Mouse (Mus musculus) c-Kit-positive CD71-negative TER-119-negative erythroid progenitor cells, embryonic 14.5 days (primary cell): Measurements from ENCODE around the gene Galr3.

Source experiments
- DNase-seq: peaks from one replicate; pipeline ENCODE4 v3.0.0-alpha.2; 2013; ENCODE audit warnings: low read depth

Galr3 gene

GRCm38 (mm10) chr15:79057850-79058249 is 16.2 kb downstream of the Galr3 start:
- no peak for DNase-seq

- DNase-seq: no peak
Observed at GRCm38 (mm10) chr15:79060887-79061565, 19.3 kb downstream of the Galr3 start.

DNA sequence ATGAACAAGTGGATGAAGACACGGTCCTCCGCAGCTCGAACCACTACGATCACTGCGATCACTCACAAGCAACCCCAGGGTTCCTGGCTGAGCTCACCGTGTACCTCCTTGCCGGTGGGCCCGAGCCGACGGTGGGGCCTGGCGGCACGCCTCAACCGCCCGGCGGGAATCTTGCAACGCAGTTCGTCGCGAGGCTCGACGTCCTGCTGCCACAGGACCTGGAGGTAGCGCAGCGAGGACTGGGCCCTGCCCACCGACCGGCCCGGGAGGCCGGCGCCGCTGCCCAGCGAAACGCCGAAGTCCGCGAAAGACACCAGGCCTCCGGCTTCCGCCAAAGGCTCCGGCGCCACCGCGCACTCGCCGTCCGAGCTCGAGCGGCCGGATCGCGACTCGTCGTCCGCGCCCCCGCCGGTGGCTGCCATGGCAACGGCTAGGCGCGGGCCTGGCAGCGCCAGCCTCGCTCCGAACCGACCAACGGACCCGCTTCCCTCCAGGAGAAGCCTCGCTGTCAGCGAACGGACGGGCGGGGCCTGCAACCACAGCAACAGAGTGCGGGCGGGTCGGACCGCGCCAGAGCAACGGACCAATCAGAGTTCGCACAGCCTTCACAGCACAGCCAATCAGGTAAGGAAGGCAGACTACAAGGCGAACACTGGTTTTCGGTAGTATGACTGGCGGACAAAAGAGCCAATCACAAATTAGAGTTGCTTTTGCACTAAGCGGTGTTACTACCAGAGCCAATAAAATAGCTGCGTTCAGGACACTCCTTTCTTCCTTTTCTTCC is 20.9 kb downstream of the Galr3 start, which contains the start of gene Ankrd54:
Gene Ankrd54 (minus strand): TSS at position 518 of the 784 bp plus-strand sequence.
- peak; percentile 96 for DNase-seq

DNA sequence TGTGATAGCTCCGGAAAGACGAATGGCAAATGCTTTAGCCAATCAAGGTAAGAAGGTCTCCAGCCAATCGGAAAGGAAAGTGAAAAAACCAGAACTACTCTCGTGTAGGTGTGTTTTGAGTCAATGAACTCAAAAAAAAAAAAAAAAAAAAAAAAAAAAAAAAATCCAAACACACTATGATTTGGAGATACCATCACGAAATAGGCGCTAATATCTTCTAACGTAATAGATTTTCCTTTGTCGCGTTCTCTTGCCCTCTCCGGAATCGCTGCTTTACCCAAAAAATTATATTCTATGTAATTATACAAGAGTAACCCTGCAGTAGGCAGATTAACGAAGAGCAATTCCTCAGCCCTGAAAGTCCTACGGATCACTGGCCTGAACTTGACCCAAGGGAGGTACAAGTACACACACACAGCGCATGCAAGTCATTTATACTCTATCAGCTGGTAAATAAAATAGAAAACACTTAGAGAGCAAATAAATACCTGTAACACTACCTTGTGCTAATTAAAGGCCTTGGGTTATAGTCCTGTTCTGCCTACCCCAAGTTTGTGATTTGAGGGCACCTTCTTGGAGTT is 21.6 kb downstream of the Galr3 start:
- DNase-seq: no peak

- DNase-seq: no peak
Observed at GRCm38 (mm10) chr15:79065086-79065770, 23.5 kb downstream of the Galr3 start.

- no peak for DNase-seq
Observed at GRCm38 (mm10) chr15:79066276-79066675, 24.6 kb downstream of the Galr3 start.

GRCm38 (mm10) chr15:79067631-79068030 is 25.9 kb downstream of the Galr3 start:
- DNase-seq: no peak

DNA sequence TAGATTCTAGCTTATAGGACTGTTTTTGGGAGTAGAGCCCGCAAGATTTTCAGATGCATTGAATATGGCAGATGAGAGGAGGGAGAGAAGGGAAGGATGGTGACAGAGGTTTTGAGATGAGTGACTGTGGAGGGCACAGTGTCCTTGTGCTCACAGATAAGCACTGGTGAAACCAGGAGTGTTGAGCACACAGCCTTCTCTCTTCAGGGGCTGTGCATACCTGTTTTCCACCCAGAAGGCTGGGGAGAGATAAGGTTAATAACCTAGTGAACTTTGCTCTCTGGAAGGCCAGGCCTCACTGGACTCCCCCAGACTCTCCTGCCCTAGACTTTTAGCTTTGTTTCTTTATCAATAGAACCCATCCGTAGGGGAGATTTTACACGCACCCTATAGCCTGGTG is 26.7 kb downstream of the Galr3 start:
- no peak for DNase-seq

DNA sequence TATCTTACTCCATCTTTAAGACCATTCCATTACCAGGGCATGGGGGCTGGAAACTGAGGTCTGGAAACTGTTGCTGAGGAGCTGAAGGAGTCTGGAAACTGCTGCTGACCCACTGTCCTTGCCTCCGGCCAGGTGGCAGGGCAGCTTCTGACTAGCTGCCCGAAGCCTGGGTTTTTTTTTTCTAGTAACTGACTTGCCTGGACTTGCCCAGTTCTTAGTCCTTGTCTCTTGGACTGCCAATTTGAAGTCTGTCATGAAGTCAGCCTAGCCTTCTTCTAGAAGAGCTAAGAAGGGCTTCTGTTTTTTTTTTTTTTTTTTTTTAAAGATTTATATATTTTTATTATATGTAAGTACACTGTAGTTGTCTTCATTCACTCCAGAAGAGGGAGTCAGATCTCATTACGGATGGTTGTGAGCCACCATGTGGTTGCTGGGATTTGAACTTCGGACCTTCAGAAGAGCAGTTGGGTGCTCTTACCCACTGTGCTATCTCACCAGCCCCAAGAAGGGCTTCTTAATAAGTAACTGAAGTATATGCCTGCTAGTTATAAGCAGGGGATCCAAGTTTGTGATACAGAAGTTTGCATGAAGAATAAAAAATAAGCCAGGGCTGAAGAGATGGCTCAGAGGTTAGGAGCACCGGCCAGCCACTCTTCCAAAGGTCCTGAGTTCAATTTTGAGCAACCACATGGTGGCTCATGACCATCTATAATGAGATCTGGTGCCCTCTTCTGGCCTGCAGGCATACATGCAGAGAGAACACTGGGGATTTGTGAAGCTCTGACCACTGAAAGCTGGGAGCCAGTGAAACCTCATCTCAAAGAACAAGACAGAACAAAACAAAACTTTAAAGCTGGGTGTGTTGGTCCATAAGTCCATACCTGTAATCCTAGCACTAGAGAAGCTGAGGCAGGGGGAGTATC is 29.7 kb downstream of the Galr3 start:
- DNase-seq: no peak

- no peak for DNase-seq
Observed at GRCm38 (mm10) chr15:79073752-79074151, 32.1 kb downstream of the Galr3 start.

DNA sequence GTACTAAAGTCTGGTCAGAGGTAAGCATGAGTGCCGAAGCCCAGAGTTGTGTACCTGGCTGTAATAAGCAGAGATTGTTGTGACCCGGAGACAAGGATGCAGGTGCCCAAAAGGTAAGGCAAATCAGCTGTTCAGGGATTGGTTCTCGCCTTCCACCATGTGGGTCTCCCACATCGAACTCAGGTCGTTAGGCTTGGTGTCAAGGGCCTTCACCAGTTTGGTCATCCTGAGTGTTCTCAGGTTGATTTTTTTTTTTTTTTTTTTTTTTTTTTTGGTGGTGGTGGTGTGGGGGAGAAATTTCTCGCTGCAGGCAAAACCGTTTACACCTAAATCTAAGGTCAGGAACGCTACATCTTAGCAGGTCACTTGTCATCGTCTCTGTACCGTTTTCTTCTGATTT is 32.8 kb downstream of the Galr3 start:
- no peak for DNase-seq

DNA sequence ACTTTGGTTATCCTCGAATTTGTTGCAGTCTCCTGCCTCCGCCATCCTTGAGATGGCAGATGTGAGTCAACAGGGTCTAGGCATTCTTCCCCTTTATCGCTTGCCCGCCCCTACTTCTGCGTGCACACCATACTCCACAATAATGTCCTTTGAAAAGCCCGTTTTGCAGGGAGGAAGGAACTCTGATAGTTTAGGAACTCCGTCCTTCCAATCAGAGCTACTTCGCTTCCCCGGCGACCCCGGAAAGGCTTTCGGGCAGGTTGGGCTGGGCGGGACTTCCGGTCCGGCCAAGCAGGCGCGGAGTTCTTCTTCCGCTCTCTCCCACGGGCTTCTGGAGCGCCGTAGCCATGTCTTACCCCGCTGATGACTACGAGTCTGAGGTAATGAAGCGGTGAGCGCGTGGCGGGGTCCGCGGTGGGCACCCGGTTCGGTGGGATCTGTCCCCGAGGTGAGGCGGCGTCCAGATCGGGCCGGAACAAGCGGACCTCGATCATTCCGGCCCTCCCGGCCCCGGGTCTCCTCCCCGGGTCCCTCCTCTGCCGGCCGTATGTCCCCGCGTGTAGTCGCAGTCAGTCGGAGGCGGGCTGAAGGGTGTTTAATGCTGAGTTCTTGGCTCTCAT is 33.3 kb downstream of the Galr3 start, which contains the start of gene Eif3l:
Gene Eif3l (plus strand): TSS at position 267 of the 620 bp plus-strand sequence.
- DNase-seq: peak; percentile 77

- no peak for DNase-seq
Observed at GRCm38 (mm10) chr15:79075658-79076365, 34.1 kb downstream of the Galr3 start.

- DNase-seq: no peak
Observed at GRCm38 (mm10) chr15:79079567-79079966, 37.9 kb downstream of the Galr3 start.

- no peak for DNase-seq
Observed at GRCm38 (mm10) chr15:79092284-79092683, 50.6 kb downstream of the Galr3 start.
